Mouse (Mus musculus) midbrain, embryonic 12.5 days (tissue): Measurements from ENCODE around the gene Csrnp3. TPM values are rescaled to one million over a fixed set of nuclear protein-coding genes. Genes with fewer than 3 reads are reported as not detected.
A peak's percentile ranks its signal among the peaks of the same experiment; 100 is the strongest.

Experiments used
- ATAC-seq: fragments of 200-750 bp; cut with Nextera tagmentation; 2 replicates; pipeline ENCODE4 v1.8.0; 2017; ENCODE audit warnings: low read depth, moderate TSS enrichment, moderate library complexity; ENCODE audit not compliant: low FRiP score
- H3K27ac ChIP-seq: fragments of 300-500 bp; sonication (generic); replicated peaks from 2 replicates; pipeline ENCODE4 v1.5.1; 2016; ENCODE audit warnings: mild to moderate bottlenecking
- H3K27me3 ChIP-seq: fragments of 300-500 bp; sonication (generic); 2 replicates; pipeline ENCODE4 v1.6.1; 2016; ENCODE audit warnings: mild to moderate bottlenecking
- H3K36me3 ChIP-seq: fragments of 300-500 bp; sonication (generic); 2 replicates; pipeline ENCODE4 v1.6.1; 2016
- H3K4me1 ChIP-seq: fragments of 300-500 bp; sonication (generic); 2 replicates; pipeline ENCODE4 v1.6.1; 2016
- H3K4me2 ChIP-seq: fragments of 300-500 bp; sonication (generic); replicated peaks from 2 replicates; pipeline ENCODE4 v1.6.1; 2016; ENCODE audit warnings: mild to moderate bottlenecking, moderate library complexity
- H3K4me3 ChIP-seq: fragments of 300-500 bp; sonication (generic); 2 replicates; pipeline ENCODE4 v1.5.1; 2016; ENCODE audit warnings: mild to moderate bottlenecking
- H3K9ac ChIP-seq: fragments of 300-500 bp; sonication (generic); replicated peaks from 2 replicates; pipeline ENCODE4 v1.6.1; 2016; ENCODE audit warnings: mild to moderate bottlenecking, moderate library complexity
- H3K9me3 ChIP-seq: fragments of 300-500 bp; sonication (generic); 2 replicates; pipeline ENCODE4 v1.6.1; 2016; ENCODE audit warnings: mild to moderate bottlenecking
- WGBS: fragments of 180-500 bp; shearing (Covaris S2); methylation state at CpG from one replicate; pipeline ENCODE4 v1.1.7; 2016; 5-methylcytosine and 5-hydroxymethylcytosine counted together
- polyA plus RNA-seq: library from polyadenylated mRNA; unstranded; fragments of >200 nt; fragmentation: Nextera tagmentation; extraction: Ambion mirVana; gene quantifications from 2 replicates; pipeline ENCODE4 v1.2.1, GENCODE M21; 2016

Gene Csrnp3
- polyA plus RNA-seq, 1 experiment from 2014 or later = 32.7 TPM

- peak; percentile 83 for ATAC-seq
- peaks cover 14% of the 10 kb centered on the region; the same call in 1 of the 2 replicates for H3K4me1 ChIP-seq
- no peaks in the 10 kb centered on the region for H3K36me3 ChIP-seq
- H3K9ac ChIP-seq = peak overlapping the region; percentile 47
- peak overlapping the region; percentile 38 for H3K4me2 ChIP-seq
- peak overlapping the region; percentile 33 for H3K4me3 ChIP-seq
- H3K27ac ChIP-seq = peak overlapping the region; percentile 84
- no peaks in the 10 kb centered on the region for H3K27me3 ChIP-seq
- WGBS = 36% methylated on average over 11 of the region's 11 CpGs
- H3K9me3 ChIP-seq = no peaks in the 10 kb centered on the region
Measured at GRCm38 (mm10) chr2:65929927-65930326, 84.4 kb downstream of the Csrnp3 start.

- no peak for ATAC-seq
- Histone ChIP-seq H3K27ac (peak overlapping the region; percentile 89), H3K27me3 (no peaks in the 10 kb centered on the region), H3K4me2 (peak overlapping the region; percentile 65), H3K4me3 (peak overlapping the region; percentile 49), H3K36me3 (no peaks in the 10 kb centered on the region), H3K4me1 (peaks cover 9% of the 10 kb centered on the region; the same call in 1 of the 2 replicates), H3K9me3 (no peaks in the 10 kb centered on the region), H3K9ac (peak overlapping the region; percentile 69)
- WGBS = 44% methylated on average over 7 of the region's 7 CpGs
Measured at GRCm38 (mm10) chr2:65931313-65931712, 85.7 kb downstream of the Csrnp3 start.

DNA sequence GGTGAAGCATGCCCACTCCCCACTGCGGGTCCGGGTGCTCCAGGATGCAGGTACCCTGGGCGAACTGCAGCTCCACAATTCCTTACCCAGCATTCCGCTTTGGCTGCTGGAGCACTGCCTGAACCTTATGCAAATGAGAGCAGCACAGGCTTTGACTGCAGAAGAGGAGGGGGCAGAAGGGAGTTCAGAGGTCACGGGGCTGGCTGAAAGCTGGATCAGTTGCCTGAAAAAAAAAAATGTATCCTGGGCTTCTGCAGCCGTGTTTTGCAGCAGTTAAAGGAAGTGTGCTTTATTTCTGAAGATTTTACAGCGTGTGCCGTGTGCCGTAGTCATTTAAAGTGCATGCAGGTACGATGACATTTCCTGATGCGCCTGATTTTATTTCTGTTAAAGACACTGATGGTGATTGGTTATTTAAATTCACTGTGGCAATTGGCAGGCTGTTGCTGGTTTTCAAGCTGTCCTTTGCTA is 86.3 kb downstream of the Csrnp3 start:
- Histone ChIP-seq H3K4me3 (peak overlapping the region; percentile 49), H3K9me3 (no peaks in the 10 kb centered on the region), H3K36me3 (no peaks in the 10 kb centered on the region), H3K4me2 (peak overlapping the region; percentile 65), H3K9ac (peak overlapping the region; percentile 69), H3K4me1 (peaks cover 9% of the 10 kb centered on the region; the same call in 1 of the 2 replicates), H3K27ac (peak overlapping the region; percentile 89), H3K27me3 (no peaks in the 10 kb centered on the region)
- ATAC-seq = peak; percentile 94
- whole genome bisulfite sequencing = under 1% methylated on average over 11 of the region's 11 CpGs

GRCm38 (mm10) chr2:65934099-65934498 is 88.5 kb downstream of the Csrnp3 start:
- 0 out of 2 replicates have a peak overlapping the region, but pooled peaks have one; percentile 7 for H3K4me3 ChIP-seq
- no peaks in the 10 kb centered on the region for H3K27me3 ChIP-seq
- no peaks in the 10 kb centered on the region for H3K9me3 ChIP-seq
- ATAC-seq = no peak
- no peaks in the 10 kb centered on the region for H3K36me3 ChIP-seq
- H3K4me1 ChIP-seq = peaks cover 20% of the 10 kb centered on the region
- H3K4me2 ChIP-seq = peak overlapping the region; percentile 42
- H3K27ac ChIP-seq = 0 out of 2 replicates have a peak overlapping the region, but pooled peaks have one; percentile 20
- H3K9ac ChIP-seq = no peak overlapping the region
- WGBS = 35% methylated on average over 2 of the region's 2 CpGs

GRCm38 (mm10) chr2:65938900-65939299 is 93.3 kb downstream of the Csrnp3 start:
- no peaks in the 10 kb centered on the region for H3K27me3 ChIP-seq
- no peak overlapping the region for H3K27ac ChIP-seq
- H3K36me3 ChIP-seq = no peaks in the 10 kb centered on the region
- WGBS = 23% methylated on average over 3 of the region's 3 CpGs
- no peak overlapping the region for H3K4me2 ChIP-seq
- no peak for ATAC-seq
- peaks cover 17% of the 10 kb centered on the region for H3K4me1 ChIP-seq
- H3K9ac ChIP-seq = no peak overlapping the region
- no peaks in the 10 kb centered on the region for H3K9me3 ChIP-seq
- H3K4me3 ChIP-seq = no peak overlapping the region

GRCm38 (mm10) chr2:65940351-65940750 is 94.8 kb downstream of the Csrnp3 start:
- Histone ChIP-seq H3K4me1 (peaks cover 13% of the 10 kb centered on the region; the same call in 1 of the 2 replicates), H3K36me3 (no peaks in the 10 kb centered on the region), H3K27ac (peak overlapping the region; percentile 17; the same call in 1 of the 2 replicates), H3K4me2 (no peak overlapping the region), H3K9me3 (no peaks in the 10 kb centered on the region), H3K27me3 (no peaks in the 10 kb centered on the region), H3K4me3 (no peak overlapping the region), H3K9ac (no peak overlapping the region)
- ATAC-seq = no peak
- WGBS = 85% methylated on average over 5 of the region's 5 CpGs

DNA sequence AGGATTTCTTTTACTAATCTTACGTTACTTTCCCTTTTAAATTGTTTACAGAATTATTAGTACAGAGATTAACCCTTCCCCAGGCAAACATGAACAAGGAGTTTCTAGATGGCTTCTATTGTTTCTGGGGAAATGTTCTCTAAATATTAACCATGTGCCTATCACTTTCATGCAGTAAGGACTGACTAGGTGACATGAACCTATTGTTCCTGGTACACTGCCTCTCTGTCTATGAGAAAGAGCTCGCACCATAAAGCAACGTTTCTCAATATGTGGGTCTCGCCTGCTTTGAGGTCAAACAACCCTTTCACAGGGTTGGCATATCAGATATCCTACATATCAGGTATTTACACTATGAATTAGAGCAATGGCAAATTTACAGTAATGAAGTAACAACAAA is 96.8 kb downstream of the Csrnp3 start:
- H3K4me1 ChIP-seq = peaks cover 13% of the 10 kb centered on the region; the same call in 1 of the 2 replicates
- no peaks in the 10 kb centered on the region for H3K36me3 ChIP-seq
- no peak overlapping the region for H3K9ac ChIP-seq
- ATAC-seq = no peak
- 88% methylated on average over 4 of the region's 4 CpGs for WGBS
- no peak overlapping the region for H3K4me3 ChIP-seq
- H3K27ac ChIP-seq = no peak overlapping the region
- H3K27me3 ChIP-seq = no peaks in the 10 kb centered on the region
- H3K4me2 ChIP-seq = no peak overlapping the region
- no peaks in the 10 kb centered on the region for H3K9me3 ChIP-seq

- Histone ChIP-seq H3K9me3 (no peaks in the 10 kb centered on the region), H3K27ac (no peak overlapping the region), H3K4me2 (no peak overlapping the region), H3K36me3 (peaks cover 19% of the 10 kb centered on the region), H3K27me3 (no peaks in the 10 kb centered on the region), H3K9ac (no peak overlapping the region), H3K4me3 (no peak overlapping the region), H3K4me1 (peaks cover 11% of the 10 kb centered on the region; the same call in 1 of the 2 replicates)
- WGBS = 92% methylated on average over 16 of the region's 16 CpGs
- ATAC-seq = no peak
Measured at GRCm38 (mm10) chr2:65948808-65949207, 103.2 kb downstream of the Csrnp3 start.

DNA sequence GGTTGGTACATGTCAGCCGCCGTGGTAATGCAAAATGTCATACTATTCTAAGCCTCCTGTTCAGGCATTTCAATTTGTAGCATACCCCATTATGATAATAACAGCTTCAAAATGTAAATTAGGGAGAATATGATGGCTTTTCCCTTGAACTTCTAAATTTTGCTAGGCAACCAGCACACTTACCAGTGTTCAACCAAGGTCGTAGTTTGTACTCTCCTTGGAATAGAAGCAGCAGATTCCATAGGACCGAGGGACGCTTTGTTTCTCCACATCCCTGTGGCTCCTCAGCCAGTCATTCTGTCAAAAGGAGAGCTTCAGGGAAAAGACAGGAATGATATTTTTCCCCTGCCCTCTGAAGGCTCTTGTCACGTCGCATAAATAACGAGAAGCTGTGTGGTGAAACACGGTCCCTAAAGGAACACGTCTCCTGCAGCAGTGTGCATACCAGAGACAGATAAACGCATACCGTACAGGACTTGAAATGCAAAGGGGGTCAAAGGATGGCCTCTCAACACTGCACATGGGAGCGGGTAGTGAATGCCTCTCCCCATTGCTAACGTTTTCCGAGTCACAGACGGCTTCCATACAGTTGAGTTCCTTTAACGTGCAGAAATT is 108.3 kb downstream of the Csrnp3 start:
- Histone ChIP-seq H3K36me3 (peaks cover 13% of the 10 kb centered on the region), H3K27me3 (no peaks in the 10 kb centered on the region), H3K27ac (peak overlapping the region; percentile 72), H3K4me2 (no peak overlapping the region), H3K4me1 (peaks cover 31% of the 10 kb centered on the region), H3K9me3 (no peaks in the 10 kb centered on the region), H3K9ac (no peak overlapping the region), H3K4me3 (no peak overlapping the region)
- 65% methylated on average over 17 of the region's 17 CpGs for WGBS
- peak; percentile 41; the same call in 1 of the 2 replicates for ATAC-seq

DNA sequence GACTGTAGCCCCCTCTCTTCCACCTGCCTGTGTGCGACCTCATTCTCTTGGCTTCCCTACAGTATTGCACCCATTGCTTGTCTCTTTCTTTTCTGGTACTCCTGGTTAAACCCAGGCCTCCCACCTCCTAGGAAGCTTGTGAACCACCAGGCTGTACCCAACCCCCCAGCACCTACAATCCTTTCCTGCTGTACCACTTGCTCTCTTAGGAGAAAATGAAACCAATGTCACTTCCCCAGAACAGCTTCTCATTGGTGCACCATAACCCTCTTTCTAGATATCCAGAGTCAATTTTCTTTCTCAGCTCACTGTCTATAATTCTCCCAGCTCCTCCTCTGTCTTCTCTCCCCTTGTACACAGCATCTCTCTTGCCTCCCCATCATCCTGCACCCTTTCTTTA is 110.2 kb downstream of the Csrnp3 start:
- H3K9ac ChIP-seq = no peak overlapping the region
- 88% methylated on average over 1 of the region's 1 CpGs for WGBS
- no peaks in the 10 kb centered on the region for H3K36me3 ChIP-seq
- H3K4me2 ChIP-seq = no peak overlapping the region
- no peak for ATAC-seq
- H3K9me3 ChIP-seq = no peaks in the 10 kb centered on the region
- peak overlapping the region; percentile 61 for H3K27ac ChIP-seq
- H3K27me3 ChIP-seq = no peaks in the 10 kb centered on the region
- H3K4me3 ChIP-seq = no peak overlapping the region
- peaks cover 31% of the 10 kb centered on the region for H3K4me1 ChIP-seq

GRCm38 (mm10) chr2:65956727-65957126 is 111.2 kb downstream of the Csrnp3 start:
- ATAC-seq = peak; percentile 81

DNA sequence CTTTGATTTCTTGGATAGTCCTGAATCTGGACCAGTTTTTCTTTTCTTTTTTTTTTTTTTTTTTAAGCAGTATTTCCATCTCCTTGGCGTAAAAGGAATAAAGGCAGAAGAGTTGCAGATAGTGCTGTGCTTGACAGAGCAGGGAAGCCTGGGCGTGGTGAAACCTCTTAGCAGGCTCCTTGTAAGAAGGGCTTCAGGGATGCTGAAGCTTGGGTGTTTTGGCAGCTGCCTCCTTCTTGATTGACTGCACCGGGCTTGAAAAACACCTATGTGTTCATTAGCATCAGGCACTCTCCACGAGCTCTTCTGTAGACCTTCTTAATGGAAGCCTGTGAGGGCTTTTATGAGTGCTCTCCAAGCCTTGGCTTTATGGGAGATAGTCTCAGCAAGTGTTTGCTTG is 117.9 kb downstream of the Csrnp3 start:
- WGBS = 69% methylated on average over 4 of the region's 4 CpGs
- no peaks in the 10 kb centered on the region for H3K4me1 ChIP-seq
- no peaks in the 10 kb centered on the region for H3K36me3 ChIP-seq
- H3K27me3 ChIP-seq = no peaks in the 10 kb centered on the region
- no peak overlapping the region for H3K4me3 ChIP-seq
- no peak overlapping the region for H3K9ac ChIP-seq
- no peaks in the 10 kb centered on the region for H3K9me3 ChIP-seq
- ATAC-seq = no peak
- H3K27ac ChIP-seq = no peak overlapping the region
- no peak overlapping the region for H3K4me2 ChIP-seq

More at GRCm38 (mm10) chr2:65956727-65957126, 111.2 kb downstream of the Csrnp3 start:
- Histone ChIP-seq H3K9me3 (no peaks in the 10 kb centered on the region), H3K9ac (no peak overlapping the region), H3K27me3 (no peaks in the 10 kb centered on the region), H3K4me2 (no peak overlapping the region), H3K36me3 (no peaks in the 10 kb centered on the region), H3K4me1 (peaks cover 31% of the 10 kb centered on the region), H3K27ac (peak overlapping the region; percentile 68), H3K4me3 (no peak overlapping the region)
- 64% methylated on average over 9 of the region's 9 CpGs for WGBS
